Mouse (Mus musculus) G1E (cell line): Measurements from ENCODE around the gene Xrra1.

Source experiments
- CTCF ChIP-seq: IDR thresholded peaks from 2 replicates; pipeline ENCODE4 v1.5.1; 2012; ENCODE audit warnings: low read depth, low read length, inconsistent platforms, mixed read lengths
- GATA1 ChIP-seq: IDR thresholded peaks from 2 replicates; pipeline ENCODE4 v1.6.1; 2012; ENCODE audit warnings: borderline replicate concordance, low read length, inconsistent platforms, mixed read lengths
- TAL1 ChIP-seq: conservative IDR thresholded peaks from 2 replicates; pipeline ENCODE4 v1.6.1; 2012; ENCODE audit warnings: low read depth, low read length, inconsistent platforms, mixed read lengths

DNA sequence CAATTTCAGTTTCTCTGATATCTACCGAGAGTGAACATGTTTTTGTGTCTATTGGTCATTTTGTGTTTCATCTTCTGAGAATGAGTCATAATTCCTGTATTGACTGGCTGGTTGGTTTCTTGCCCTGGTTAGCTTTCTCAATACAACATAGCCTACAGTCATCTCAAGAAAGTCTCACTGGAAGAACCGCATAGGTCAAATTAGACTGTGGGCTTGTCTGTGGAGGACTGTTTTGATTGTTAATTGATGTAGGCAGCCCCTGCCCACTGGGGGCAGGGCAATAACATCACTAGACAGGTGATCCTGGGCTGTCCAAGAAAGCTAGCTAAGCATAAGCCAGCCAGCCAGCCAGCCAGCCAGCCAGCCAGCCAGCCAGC, 25.1 kb upstream of the Xrra1 start:
- TF ChIP-seq CTCF (no peak), TAL1 (no peak), GATA1 (no peak)
